Mouse (Mus musculus) kidney, postnatal 4 days (tissue): ENCODE measurements around the gene Apol7a.

ENCODE experiments used
- DNase-seq, 2 experiments: peaks; one replicate each; pipeline ENCODE4 v3.0.0; 2021; ENCODE audit warnings: mixed read lengths in 2 of 2

The Apol7a gene

DNA sequence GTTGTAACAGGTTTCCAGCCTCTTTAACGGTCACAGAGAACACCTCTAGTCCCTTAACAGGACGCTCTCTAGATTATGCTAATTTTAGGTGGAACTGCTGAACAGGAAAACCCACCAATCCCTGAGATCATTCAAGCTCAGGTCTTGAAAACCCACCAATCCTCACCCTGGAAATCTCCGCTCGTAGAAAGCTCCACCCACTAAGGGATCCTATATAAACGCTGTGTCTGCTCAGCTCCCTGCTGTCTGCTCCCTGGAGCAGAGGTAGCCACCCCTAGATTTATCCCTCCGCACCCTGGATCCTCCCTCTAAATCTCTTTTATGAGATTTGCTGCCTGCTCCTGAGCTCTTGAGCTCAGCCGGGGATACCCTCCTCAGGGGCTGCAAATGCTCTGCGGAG lies 28.3 kb downstream of the Apol7a start:
- DNase-seq: no peak

GRCm38 (mm10) chr15:77369981-77370380 lies 28.9 kb downstream of the Apol7a start:
- DNase-seq: no peak

- DNase-seq: no peak
These were observed 30.0 kb downstream of the Apol7a start for GRCm38 (mm10) chr15:77368818-77369320.

- peak; percentile 98 to 99 for DNase-seq
These were observed 30.8 kb downstream of the Apol7a start for GRCm38 (mm10) chr15:77368148-77368547.

DNA sequence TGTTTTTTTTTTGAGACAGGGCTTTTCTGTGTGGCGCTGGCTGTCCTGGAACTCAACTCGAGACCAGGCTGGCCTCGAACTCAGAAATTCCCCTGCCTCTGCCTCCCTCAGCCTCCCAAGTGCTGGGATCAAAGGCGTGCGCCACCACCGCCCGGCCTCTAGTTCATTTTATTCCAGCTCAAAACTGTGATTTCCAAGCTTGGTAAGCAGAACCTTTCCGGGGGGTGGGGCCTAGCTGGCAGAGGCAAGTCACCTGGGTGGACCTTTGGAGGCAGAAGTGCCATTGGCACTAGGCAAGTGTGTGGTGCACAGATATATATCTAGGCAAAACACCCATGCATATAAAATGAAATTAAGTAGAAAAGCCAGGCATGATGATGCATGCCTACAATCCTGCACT lies 31.4 kb downstream of the Apol7a start:
- no peak for DNase-seq

- DNase-seq: peak; percentile 94 to 95
These were observed 32.0 kb downstream of the Apol7a start for GRCm38 (mm10) chr15:77366706-77367484.

DNA sequence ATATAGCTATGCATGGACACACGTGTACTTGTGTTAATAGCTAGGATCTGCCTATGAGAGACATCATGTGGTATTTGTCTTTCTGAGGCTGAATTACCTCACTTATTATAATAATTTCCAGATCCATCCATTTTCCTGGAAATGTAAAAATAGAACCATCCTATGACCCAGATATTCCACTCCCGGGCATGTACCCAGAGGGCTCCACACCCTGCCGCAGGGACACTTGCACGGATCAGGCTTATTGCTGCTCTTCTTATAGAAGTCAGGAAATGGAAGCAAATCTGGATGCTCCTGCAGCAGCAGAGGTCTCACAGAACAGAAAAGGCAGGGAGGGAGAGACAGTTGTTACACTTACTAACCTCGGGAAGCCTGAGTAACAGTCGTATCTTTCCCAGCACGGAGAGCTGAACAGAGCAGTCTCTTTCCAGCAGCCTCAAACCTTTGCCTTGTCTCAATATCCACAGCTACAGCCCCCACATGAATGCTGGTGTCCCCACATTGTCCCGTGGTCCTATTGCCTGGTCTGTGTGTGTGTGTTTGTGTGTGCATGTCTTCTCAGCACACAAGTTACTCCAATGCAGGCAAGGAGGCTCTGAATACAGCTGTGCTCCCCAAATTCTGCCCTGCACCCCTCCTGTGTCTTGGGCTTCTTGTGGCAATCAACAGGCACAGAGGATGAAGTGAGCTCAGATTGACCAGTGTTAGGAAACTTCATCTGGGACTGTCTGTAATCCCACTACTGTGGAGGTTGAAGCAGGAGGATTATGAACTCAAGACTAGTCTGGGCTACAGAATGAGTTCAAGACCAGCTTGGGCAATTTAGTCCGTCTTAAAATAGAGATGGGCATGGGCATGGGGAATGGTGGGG lies 33.0 kb downstream of the Apol7a start:
- DNase-seq: peak in 1 of 2 experiments; percentile 32

DNA sequence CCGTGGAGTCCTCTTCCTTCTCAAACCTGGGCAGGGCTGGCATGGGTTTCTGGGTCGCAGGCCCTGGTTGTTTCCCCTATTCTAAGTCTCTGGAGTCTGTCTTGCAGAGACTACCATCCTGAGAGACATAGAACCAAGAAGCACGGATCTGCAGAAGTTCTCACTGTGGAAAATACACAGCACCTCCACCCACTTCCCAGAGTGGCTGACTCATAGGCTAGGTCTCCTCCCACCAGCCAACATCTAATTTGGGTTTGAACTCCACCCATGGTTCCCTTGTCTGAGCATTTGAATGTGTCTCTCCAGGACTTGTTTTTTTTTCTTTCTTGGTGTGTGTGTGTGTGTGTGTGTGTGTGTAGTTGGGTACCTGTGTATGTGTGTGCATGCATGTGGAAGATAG lies 34.9 kb downstream of the Apol7a start:
- no peak for DNase-seq

GRCm38 (mm10) chr15:77363578-77363977 lies 35.3 kb downstream of the Apol7a start:
- no peak for DNase-seq

DNA sequence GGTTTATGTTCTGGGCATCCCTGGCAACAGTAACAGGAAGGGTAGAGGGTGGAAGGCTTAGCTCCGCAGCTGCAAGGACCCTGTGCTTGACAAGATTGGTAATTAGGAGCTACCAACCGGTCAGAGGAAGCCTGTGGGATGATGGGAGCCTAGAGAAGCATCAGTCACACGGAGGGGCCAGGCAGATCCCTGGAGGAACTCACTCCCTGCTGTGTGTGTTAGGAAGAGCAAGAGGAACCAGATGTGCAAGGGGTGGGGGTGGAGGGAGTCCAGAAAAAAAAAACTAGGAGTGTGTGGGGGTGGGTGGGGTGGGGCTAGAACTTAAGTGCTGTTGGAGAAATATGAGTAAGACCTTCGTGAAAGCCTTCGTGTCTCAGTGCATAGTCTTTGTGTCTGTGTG lies 36.0 kb downstream of the Apol7a start:
- no peak for DNase-seq

GRCm38 (mm10) chr15:77359905-77360304 lies 39.0 kb downstream of the Apol7a start:
- no peak for DNase-seq

- DNase-seq: peak; percentile 36 to 59
These were observed 39.4 kb downstream of the Apol7a start for GRCm38 (mm10) chr15:77359486-77359885.

GRCm38 (mm10) chr15:77359084-77359483 lies 39.8 kb downstream of the Apol7a start:
- no peak for DNase-seq

DNA sequence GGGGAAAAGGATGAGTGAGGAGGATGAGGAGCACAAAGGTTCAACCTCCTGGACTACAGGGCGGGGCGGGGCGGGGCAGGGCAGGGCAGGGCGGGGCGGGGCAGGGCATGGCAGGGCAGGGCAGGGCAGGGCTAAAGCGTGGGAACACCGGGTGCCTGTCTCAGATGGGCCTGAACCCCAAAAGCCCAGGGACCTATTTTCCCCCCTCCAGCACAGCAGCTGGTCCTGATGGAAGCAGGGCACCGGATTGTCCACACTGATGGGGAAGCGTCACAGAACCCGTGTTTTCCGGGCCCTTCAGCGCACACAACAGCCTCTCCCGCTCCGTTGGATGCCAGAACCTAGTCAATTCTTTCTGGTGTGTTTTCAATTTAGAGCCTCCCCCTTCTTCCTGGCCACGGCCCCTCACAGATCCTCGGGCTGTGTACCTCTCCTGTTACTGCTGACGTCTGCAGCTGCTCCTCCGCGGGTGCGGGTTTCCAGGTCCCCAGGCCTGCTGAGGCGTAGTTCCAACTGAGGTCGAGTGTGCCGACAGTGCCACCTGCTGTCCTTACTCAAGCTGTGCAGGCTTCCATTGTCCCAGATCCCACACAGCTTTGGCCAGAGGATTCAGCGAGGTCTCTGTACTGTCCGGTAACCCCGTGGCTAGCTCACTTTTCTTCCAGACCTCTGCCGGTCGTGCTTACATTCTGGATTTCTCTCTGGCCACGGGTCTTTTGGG lies 40.4 kb downstream of the Apol7a start:
- peak; percentile 87 to 92 for DNase-seq

GRCm38 (mm10) chr15:77356248-77356810 lies 42.6 kb downstream of the Apol7a start:
- DNase-seq: no peak

DNA sequence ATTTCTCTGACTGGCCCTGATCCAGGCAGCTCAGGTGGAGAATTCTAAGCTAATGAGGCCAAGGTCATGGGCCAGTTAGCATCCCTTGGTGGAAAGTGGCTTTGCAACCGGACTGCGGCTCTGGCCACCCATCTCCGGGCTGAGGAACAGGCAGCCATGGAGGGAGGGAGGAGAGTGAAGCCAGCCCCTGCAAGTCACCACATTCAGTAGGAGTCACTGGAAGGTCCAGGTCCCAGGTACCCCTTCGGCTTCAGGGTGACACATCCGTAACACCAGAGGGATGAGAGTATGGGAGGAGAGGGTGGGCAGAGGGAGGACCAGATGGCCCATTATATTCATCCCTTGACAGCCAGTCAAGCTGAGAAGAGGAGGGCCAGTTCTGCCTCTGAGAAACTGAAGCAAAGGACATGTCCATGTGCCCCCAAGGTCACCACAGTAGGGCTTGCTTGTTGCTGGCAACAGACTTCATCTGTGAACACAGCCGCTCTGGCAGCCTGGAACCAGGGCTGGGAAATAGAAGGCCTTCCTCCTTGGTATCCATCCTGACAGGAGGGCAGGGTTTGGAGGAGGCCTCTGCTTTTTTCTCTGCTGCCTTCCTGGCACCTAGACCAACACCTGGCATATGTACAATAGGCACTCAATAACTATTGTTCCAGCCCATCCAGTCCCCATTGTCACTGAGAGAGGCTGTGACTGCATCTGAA lies 43.9 kb downstream of the Apol7a start:
- no peak for DNase-seq

DNA sequence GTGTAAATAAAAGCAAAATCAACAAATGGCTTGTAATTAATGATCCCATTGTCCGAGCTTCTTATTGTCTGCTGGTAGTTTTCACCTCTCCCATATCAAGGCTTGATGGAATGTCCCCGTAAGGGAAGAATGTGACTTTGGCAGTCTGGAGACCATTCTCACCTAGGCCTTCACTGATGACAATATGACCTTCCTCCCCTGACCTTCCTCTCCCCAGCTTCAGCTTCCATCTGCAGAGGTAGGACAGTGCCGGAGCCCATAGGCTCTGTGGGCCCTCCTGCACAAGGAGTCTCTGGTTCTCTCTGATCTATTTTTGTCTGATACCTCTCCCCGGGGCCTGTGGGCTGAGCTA lies 44.4 kb downstream of the Apol7a start:
- DNase-seq: no peak

GRCm38 (mm10) chr15:77353764-77354163 lies 45.1 kb downstream of the Apol7a start:
- peak in 1 of 2 experiments; percentile 56 for DNase-seq

GRCm38 (mm10) chr15:77352863-77353262 lies 46.0 kb downstream of the Apol7a start:
- no peak for DNase-seq

GRCm38 (mm10) chr15:77350117-77350516 lies 48.8 kb downstream of the Apol7a start:
- DNase-seq: no peak

DNA sequence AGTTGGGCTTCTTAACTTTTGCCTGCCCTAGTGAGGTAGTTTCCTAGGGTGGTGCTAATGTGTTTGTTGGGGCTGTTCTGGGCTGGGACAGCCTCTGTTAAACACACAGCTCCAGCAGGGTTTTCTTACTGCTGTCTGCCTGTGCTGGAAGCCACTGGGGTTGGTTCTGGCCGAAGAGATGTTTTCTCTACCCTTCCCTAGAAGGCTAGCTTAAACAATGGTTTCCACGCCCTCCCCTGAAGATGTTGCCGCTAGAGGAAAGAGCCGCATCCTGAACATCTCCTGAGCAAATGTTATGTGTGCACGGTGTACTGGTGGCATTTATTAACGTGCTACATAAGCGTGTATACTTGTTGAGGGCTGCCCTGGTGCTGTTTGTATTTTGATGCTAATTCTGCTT lies 50.8 kb downstream of the Apol7a start:
- DNase-seq: no peak
